Mouse (Mus musculus) kidney, embryonic 15.5 days (tissue): ENCODE measurements around the gene Tcl1b2. TPM values are rescaled to one million over a fixed set of nuclear protein-coding genes. Genes with fewer than 3 reads are reported as not detected.

Experiments
- ATAC-seq: fragments of 200-750 bp; cut with Nextera tagmentation; replicated peaks from 2 replicates; pipeline ENCODE4 v1.8.0; 2017; ENCODE audit warnings: moderate TSS enrichment; ENCODE audit not compliant: low FRiP score
- H3K27ac ChIP-seq: fragments of 300-500 bp; sonication (generic); 2 replicates; pipeline ENCODE4 v1.5.1; 2015; ENCODE audit warnings: mild to moderate bottlenecking, inconsistent platforms
- H3K27me3 ChIP-seq: fragments of 300-500 bp; sonication (generic); 2 replicates; pipeline ENCODE4 v1.6.1; 2015; ENCODE audit warnings: inconsistent platforms
- H3K36me3 ChIP-seq: fragments of 300-500 bp; sonication (generic); 2 replicates; pipeline ENCODE4 v1.6.1; 2015; ENCODE audit warnings: inconsistent platforms
- H3K4me1 ChIP-seq: fragments of 300-500 bp; sonication (generic); 2 replicates; pipeline ENCODE4 v1.6.1; 2015; ENCODE audit warnings: inconsistent platforms
- H3K4me2 ChIP-seq: fragments of 300-500 bp; sonication (generic); 2 replicates; pipeline ENCODE4 v1.6.1; 2015; ENCODE audit warnings: moderate library complexity, mild to moderate bottlenecking, inconsistent platforms
- H3K4me3 ChIP-seq: fragments of 300-500 bp; sonication (generic); replicated peaks from 2 replicates; pipeline ENCODE4 v1.5.1; 2015; ENCODE audit warnings: mild to moderate bottlenecking, inconsistent platforms
- H3K9ac ChIP-seq: fragments of 300-500 bp; sonication (generic); 2 replicates; pipeline ENCODE4 v1.6.1; 2015; ENCODE audit warnings: mild to moderate bottlenecking, inconsistent platforms
- H3K9me3 ChIP-seq: fragments of 300-500 bp; sonication (generic); replicated peaks from 2 replicates; pipeline ENCODE4 v1.6.1; 2016; ENCODE audit warnings: inconsistent platforms
- WGBS: fragments of 180-500 bp; shearing (Covaris S2); methylation state at CpG from one replicate; pipeline ENCODE4 v1.1.7; 2015; ENCODE audit warnings: mixed read lengths; 5-methylcytosine and 5-hydroxymethylcytosine counted together
- polyA plus RNA-seq: library from polyadenylated mRNA; unstranded; fragments of >200 nt; fragmentation: Nextera tagmentation; extraction: Ambion mirVana; gene quantifications from 2 replicates; pipeline ENCODE4 v1.2.1, GENCODE M21; 2015

Gene Tcl1b2
- polyA plus RNA-seq: not detected in 2 replicates

- Histone ChIP-seq H3K9me3 (no peaks in the 10 kb centered on the region), H3K4me1 (no peaks in the 10 kb centered on the region), H3K27ac (no peak within 1 kb of the TSS), H3K36me3 (no peaks in the 10 kb centered on the region), H3K9ac (no peak within 1 kb of the TSS), H3K27me3 (no peaks in the 10 kb centered on the region), H3K4me2 (no peak within 1 kb of the TSS), H3K4me3 (no peak within 1 kb of the TSS)
- ATAC-seq: no peak
- 78% methylated on average over 3 of the region's 3 CpGs for WGBS
These were observed at the start of gene Tcl1b2 for GRCm38 (mm10) chr12:105145714-105146113. Tcl1b2 (plus strand) TSS chr12:105146014.

DNA sequence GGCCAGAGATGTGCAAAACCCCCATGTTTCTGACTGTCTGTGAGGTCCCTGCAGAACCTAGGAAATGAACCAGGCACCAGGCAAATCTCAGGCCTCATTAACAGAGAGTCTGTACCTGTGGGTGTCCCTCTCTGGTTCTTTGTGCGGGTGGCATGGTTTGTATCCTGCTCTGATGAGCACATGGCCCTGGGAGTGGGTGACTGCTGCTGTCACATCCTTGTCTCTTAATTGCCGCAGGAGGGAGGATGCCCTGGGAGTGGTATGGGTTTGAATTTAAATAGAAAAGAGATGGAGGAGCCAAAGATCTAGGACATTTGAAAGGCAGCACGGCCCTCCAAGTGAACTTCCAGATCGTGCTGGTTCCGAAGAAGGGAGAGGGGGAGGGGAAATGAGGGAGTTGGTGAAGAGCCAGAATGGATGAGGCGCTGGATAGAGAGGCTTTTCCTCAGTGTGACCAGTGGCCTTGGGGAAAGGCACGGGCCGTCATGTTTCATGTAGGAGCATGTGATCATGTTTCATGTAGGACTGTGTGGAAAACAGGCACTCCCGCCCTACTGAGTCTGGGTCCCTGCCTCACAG, 46.3 kb upstream of the Tcl1b2 start:
- Histone ChIP-seq H3K27me3 (peaks cover 8% of the 10 kb centered on the region; the same call in 1 of the 2 replicates), H3K27ac (no peak overlapping the region), H3K9ac (no peak overlapping the region), H3K36me3 (no peaks in the 10 kb centered on the region), H3K9me3 (no peaks in the 10 kb centered on the region), H3K4me1 (peaks cover 6% of the 10 kb centered on the region; the same call in 1 of the 2 replicates), H3K4me3 (no peak overlapping the region), H3K4me2 (no peak overlapping the region)
- ATAC-seq: no peak
- WGBS: 38% methylated on average over 9 of the region's 9 CpGs

GRCm38 (mm10) chr12:105102901-105103300, 42.9 kb upstream of the Tcl1b2 start:
- Histone ChIP-seq H3K4me2 (no peak overlapping the region), H3K9ac (no peak overlapping the region), H3K27me3 (peaks cover 8% of the 10 kb centered on the region; the same call in 1 of the 2 replicates), H3K36me3 (no peaks in the 10 kb centered on the region), H3K27ac (no peak overlapping the region), H3K4me1 (peaks cover 6% of the 10 kb centered on the region; the same call in 1 of the 2 replicates), H3K4me3 (no peak overlapping the region), H3K9me3 (no peaks in the 10 kb centered on the region)
- no peak for ATAC-seq
- 65% methylated on average over 8 of the region's 8 CpGs for WGBS

GRCm38 (mm10) chr12:105104036-105104435, 41.8 kb upstream of the Tcl1b2 start:
- Histone ChIP-seq H3K4me1 (peaks cover 4% of the 10 kb centered on the region; the same call in 1 of the 2 replicates), H3K27me3 (peaks cover 8% of the 10 kb centered on the region; the same call in 1 of the 2 replicates), H3K36me3 (no peaks in the 10 kb centered on the region), H3K9ac (no peak overlapping the region), H3K4me3 (no peak overlapping the region), H3K9me3 (no peaks in the 10 kb centered on the region), H3K4me2 (no peak overlapping the region), H3K27ac (no peak overlapping the region)
- WGBS: 5% methylated on average over 4 of the region's 4 CpGs
- no peak for ATAC-seq

DNA sequence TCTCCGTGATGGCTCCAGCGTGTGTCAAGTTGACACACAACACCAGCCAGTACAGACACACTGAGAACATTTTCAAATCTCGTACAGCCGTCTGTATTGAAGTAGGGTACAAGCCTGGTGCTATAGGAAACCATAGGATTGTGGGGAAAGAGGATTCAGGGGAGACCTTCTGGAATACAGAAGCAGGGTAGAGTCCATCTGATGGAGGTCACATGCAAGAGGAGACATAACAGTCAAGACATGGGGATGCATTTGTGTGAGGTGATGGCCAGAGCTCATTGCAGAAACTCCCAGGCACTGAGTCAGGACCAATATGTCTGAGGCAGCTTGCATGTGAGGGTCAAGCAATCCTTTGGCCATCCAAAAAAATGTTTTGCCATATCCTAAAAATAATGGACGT, 40.5 kb upstream of the Tcl1b2 start:
- WGBS: 82% methylated on average over 5 of the region's 5 CpGs
- no peak overlapping the region for H3K4me3 ChIP-seq
- no peaks in the 10 kb centered on the region for H3K4me1 ChIP-seq
- H3K9ac ChIP-seq: no peak overlapping the region
- ATAC-seq: no peak
- no peaks in the 10 kb centered on the region for H3K36me3 ChIP-seq
- no peaks in the 10 kb centered on the region for H3K9me3 ChIP-seq
- no peak overlapping the region for H3K27ac ChIP-seq
- no peak overlapping the region for H3K4me2 ChIP-seq
- peaks cover 8% of the 10 kb centered on the region; the same call in 1 of the 2 replicates for H3K27me3 ChIP-seq

DNA sequence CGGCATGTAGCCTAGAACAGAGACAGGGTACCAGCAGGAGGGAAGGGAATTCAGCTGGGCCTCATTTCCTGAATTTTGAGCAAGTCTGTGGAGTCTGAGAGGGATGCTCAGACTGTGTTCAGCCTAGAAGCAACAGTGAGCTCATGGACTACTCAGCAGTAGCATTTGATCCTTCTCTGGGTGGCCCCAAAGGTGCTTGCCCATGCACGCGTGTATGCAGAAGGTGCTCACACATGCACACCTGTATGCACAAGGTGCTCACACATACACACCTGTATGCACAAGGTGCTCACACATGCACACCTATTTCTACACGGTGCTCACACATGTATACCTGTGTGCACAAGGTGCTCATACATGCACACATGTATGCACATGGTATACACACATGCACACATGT, 37.0 kb upstream of the Tcl1b2 start:
- no peaks in the 10 kb centered on the region for H3K36me3 ChIP-seq
- H3K4me1 ChIP-seq: peaks cover 8% of the 10 kb centered on the region
- H3K9ac ChIP-seq: no peak overlapping the region
- H3K4me3 ChIP-seq: no peak overlapping the region
- H3K4me2 ChIP-seq: no peak overlapping the region
- H3K9me3 ChIP-seq: no peaks in the 10 kb centered on the region
- H3K27me3 ChIP-seq: no peaks in the 10 kb centered on the region
- no peak for ATAC-seq
- 89% methylated on average over 4 of the region's 4 CpGs for WGBS
- no peak overlapping the region for H3K27ac ChIP-seq

GRCm38 (mm10) chr12:105109406-105109805, 36.4 kb upstream of the Tcl1b2 start:
- H3K4me1 ChIP-seq: peaks cover 8% of the 10 kb centered on the region
- ATAC-seq: no peak
- no peaks in the 10 kb centered on the region for H3K9me3 ChIP-seq
- H3K27me3 ChIP-seq: no peaks in the 10 kb centered on the region
- no peaks in the 10 kb centered on the region for H3K36me3 ChIP-seq
- no peak overlapping the region for H3K4me3 ChIP-seq
- no peak overlapping the region for H3K9ac ChIP-seq
- no peak overlapping the region for H3K4me2 ChIP-seq
- H3K27ac ChIP-seq: no peak overlapping the region
- WGBS: 41% methylated on average over 3 of the region's 3 CpGs

DNA sequence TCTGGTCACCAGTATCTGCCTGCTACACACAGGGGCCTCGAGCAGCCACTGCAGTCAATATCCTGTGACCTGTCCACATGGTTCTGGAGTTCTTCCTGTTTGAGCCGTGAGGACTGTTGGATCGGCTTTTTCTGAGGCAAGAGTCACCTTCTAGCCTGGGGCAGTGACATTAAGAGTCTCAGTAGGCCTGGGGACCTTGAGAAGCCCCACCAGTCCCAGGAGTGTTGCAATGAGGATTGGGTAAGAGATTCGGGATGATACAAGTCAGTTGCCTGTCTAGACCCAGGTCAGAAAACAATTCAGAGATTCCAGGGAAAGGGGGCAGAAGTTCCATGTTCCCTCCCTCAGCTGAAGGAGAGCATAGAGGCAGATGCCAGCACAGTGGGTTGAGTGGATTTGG, 36.0 kb upstream of the Tcl1b2 start:
- Histone ChIP-seq H3K4me2 (no peak overlapping the region), H3K27ac (no peak overlapping the region), H3K9me3 (no peaks in the 10 kb centered on the region), H3K36me3 (no peaks in the 10 kb centered on the region), H3K9ac (no peak overlapping the region), H3K27me3 (no peaks in the 10 kb centered on the region), H3K4me3 (no peak overlapping the region), H3K4me1 (peaks cover 8% of the 10 kb centered on the region)
- ATAC-seq: no peak
- 65% methylated on average over 4 of the region's 4 CpGs for WGBS

DNA sequence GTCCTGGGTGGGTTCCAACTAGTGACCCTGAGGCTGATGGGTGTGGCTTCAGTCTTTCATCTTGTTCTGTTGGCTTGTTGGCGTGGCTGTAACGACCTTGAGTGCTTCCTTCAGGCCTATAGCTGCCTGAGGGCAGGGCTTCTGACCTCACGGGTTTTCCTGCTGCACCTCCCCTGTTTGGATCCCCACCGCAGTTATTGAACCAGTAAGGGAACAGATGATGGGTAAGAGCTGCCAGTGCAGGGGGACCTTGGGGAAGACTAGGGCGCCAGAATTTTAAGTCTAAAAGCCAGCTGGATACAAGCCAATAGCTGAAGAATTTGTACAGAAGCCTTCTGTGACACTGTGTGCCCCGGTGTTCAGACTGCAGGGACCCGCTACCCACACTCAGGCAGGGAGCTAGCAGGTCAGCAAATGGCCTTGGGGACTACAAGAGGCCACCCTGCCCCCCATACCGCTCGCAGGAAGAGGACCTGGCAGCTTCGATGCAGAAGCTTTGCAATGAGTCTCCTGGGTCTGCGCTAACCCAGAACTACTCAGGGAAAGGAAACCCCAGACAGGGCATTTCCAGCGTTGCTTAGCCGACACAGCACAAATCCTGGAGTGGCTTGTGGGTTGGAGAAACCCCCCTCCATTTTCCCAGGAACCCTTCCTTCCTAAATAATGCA, 33.4 kb upstream of the Tcl1b2 start:
- ATAC-seq: no peak
- Histone ChIP-seq H3K4me1 (peaks cover 8% of the 10 kb centered on the region), H3K9me3 (no peaks in the 10 kb centered on the region), H3K27me3 (no peaks in the 10 kb centered on the region), H3K9ac (no peak overlapping the region), H3K27ac (no peak overlapping the region), H3K36me3 (no peaks in the 10 kb centered on the region), H3K4me3 (no peak overlapping the region), H3K4me2 (no peak overlapping the region)
- 32% methylated on average over 13 of the region's 13 CpGs for WGBS

GRCm38 (mm10) chr12:105116648-105117047, 29.2 kb upstream of the Tcl1b2 start:
- no peaks in the 10 kb centered on the region for H3K27me3 ChIP-seq
- 100% methylated on average over 1 of the region's 1 CpGs for WGBS

DNA sequence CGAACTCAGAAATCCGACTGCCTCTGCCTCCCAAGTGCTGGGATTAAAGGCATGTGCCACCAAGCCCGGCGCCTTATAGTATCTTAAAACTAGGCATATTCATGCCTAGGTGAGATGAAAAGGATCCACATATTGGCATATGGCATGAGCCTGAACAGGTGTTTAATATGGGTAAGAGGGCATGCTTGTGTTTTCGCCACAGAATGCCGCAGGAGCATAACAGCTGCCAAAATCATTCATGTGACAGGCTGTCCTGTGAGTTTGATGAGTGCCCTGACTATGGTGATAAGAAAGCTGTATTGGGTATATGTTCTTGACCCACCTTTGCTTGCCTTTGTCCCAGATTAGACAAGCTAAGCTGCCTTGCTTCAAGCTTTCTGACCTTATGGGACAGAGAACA, 20.5 kb upstream of the Tcl1b2 start:
- H3K9ac ChIP-seq: no peak overlapping the region
- H3K4me2 ChIP-seq: no peak overlapping the region
- 83% methylated on average over 6 of the region's 6 CpGs for WGBS
- H3K36me3 ChIP-seq: no peaks in the 10 kb centered on the region
- no peak overlapping the region for H3K4me3 ChIP-seq
- ATAC-seq: no peak
- no peaks in the 10 kb centered on the region for H3K27me3 ChIP-seq
- no peaks in the 10 kb centered on the region for H3K4me1 ChIP-seq
- no peak overlapping the region for H3K27ac ChIP-seq
- H3K9me3 ChIP-seq: no peaks in the 10 kb centered on the region

More at GRCm38 (mm10) chr12:105116648-105117047, 29.2 kb upstream of the Tcl1b2 start:
- H3K4me3 ChIP-seq: no peak overlapping the region
- ATAC-seq: no peak
- no peaks in the 10 kb centered on the region for H3K36me3 ChIP-seq
- H3K4me2 ChIP-seq: no peak overlapping the region
- H3K27ac ChIP-seq: no peak overlapping the region
- H3K9me3 ChIP-seq: no peaks in the 10 kb centered on the region
- no peak overlapping the region for H3K9ac ChIP-seq
- H3K4me1 ChIP-seq: peaks cover 8% of the 10 kb centered on the region

GRCm38 (mm10) chr12:105126516-105126915, 19.3 kb upstream of the Tcl1b2 start:
- Histone ChIP-seq H3K9me3 (no peaks in the 10 kb centered on the region), H3K4me1 (no peaks in the 10 kb centered on the region), H3K36me3 (no peaks in the 10 kb centered on the region), H3K9ac (no peak overlapping the region), H3K4me3 (no peak overlapping the region), H3K27me3 (no peaks in the 10 kb centered on the region), H3K27ac (no peak overlapping the region), H3K4me2 (no peak overlapping the region)
- 78% methylated on average over 4 of the region's 4 CpGs for WGBS
- ATAC-seq: no peak
